8 mouse cellular contexts compared by ENCODE assay signal in genomic region chr3:132087011-132087486, GRCm38 (mm10). TPM values are rescaled to one million over a fixed set of nuclear protein-coding genes. Genes with fewer than 3 reads are reported as not detected.
DNase-seq lines count a peak whose midpoint lies in the region; ATAC-seq and TF ChIP-seq lines count a peak whose summit lies in the region.

No protein-coding gene starts in this region.

- TF ChIP-seq EP300 in heart, postnatal 0 days (IDR thresholded peaks at IDR 0.05; ENCODE audit: low read depth), result no peak

- no peaks in the 10 kb centered on the region for H3K36me3 ChIP-seq in embryonic facial prominence, embryonic 11.5 days (replicated peaks; ENCODE audit: control insufficient read depth, insufficient read depth, low read depth, low read length)
- H3K36me3 ChIP-seq in heart, postnatal 0 days (replicated peaks; ENCODE audit: control insufficient read depth, insufficient read depth, low read length), result no peaks in the 10 kb centered on the region
- H3K36me3 ChIP-seq in macrophage (ENCODE audit: inconsistent target), result no peaks in the 10 kb centered on the region

- H3K9me3 ChIP-seq in embryonic facial prominence, embryonic 11.5 days (replicated peaks; ENCODE audit: control insufficient read depth, low read length), result no peaks in the 10 kb centered on the region
- H3K9me3 ChIP-seq in heart, postnatal 0 days (replicated peaks; ENCODE audit: control insufficient read depth, low read length), result no peaks in the 10 kb centered on the region

- no peaks in the 10 kb centered on the region for H3K79me2 ChIP-seq in macrophage (ENCODE audit: inconsistent target)

- peaks cover 3% of the 10 kb centered on the region; the same call in 1 of the 2 replicates for H3K27me3 ChIP-seq in embryonic facial prominence, embryonic 11.5 days (ENCODE audit: control insufficient read depth, insufficient read depth, low read length)
- H3K27me3 ChIP-seq in heart, postnatal 0 days (ENCODE audit: control insufficient read depth, insufficient read depth, low read length), result peaks cover 34% of the 10 kb centered on the region

- no peak overlapping the region for H3K27ac ChIP-seq in embryonic facial prominence, embryonic 11.5 days (replicated peaks; ENCODE audit: low read depth, low read length)
- H3K27ac ChIP-seq in heart, postnatal 0 days (ENCODE audit: low read depth), result no peak overlapping the region
- no peak overlapping the region for H3K27ac ChIP-seq in macrophage

- peak; percentile 82 for ATAC-seq in embryonic facial prominence, embryonic 11.5 days (replicated peaks; ENCODE audit: insufficient number of reproducible peaks, low FRiP score, low TSS enrichment, low read depth)
- ATAC-seq in heart, postnatal 0 days (ENCODE audit: insufficient read depth, low read depth), result peak; percentile 59; the same call in 1 of the 2 replicates

- peak overlapping the region; percentile 91 for H3K4me2 ChIP-seq in embryonic facial prominence, embryonic 11.5 days (ENCODE audit: low read depth, low read length)
- peak overlapping the region; percentile 54 for H3K4me2 ChIP-seq in heart, postnatal 0 days (ENCODE audit: low read depth, low read length)

- H3K9ac ChIP-seq in embryonic facial prominence, embryonic 11.5 days (replicated peaks; ENCODE audit: low read length), result peak overlapping the region; percentile 56
- H3K9ac ChIP-seq in heart, postnatal 0 days (replicated peaks; ENCODE audit: low read depth, low read length), result no peak overlapping the region

- 0 out of 2 replicates have a peak, but pooled peaks have one; percentile 12 for TF ChIP-seq CTCF in heart, postnatal 0 days (IDR thresholded peaks at IDR 0.05; ENCODE audit: low read depth)

- WGBS in embryonic facial prominence, embryonic 11.5 days, result under 1% methylated on average over 21 of the region's 21 CpGs
- under 1% methylated on average over 21 of the region's 21 CpGs for WGBS in heart, postnatal 0 days
- WGBS in macrophage (ENCODE audit: missing documents), result 9% methylated on average over 21 of the region's 21 CpGs

- peaks cover 3% of the 10 kb centered on the region; the same call in 1 of the 2 replicates for H3K4me1 ChIP-seq in embryonic facial prominence, embryonic 11.5 days (ENCODE audit: control insufficient read depth, insufficient read depth, low read length)
- H3K4me1 ChIP-seq in heart, postnatal 0 days (ENCODE audit: control insufficient read depth, insufficient read depth), result peaks cover 13% of the 10 kb centered on the region; the same call in 1 of the 2 replicates

- H3K4me3 ChIP-seq in embryonic facial prominence, embryonic 11.5 days (ENCODE audit: low read depth, low read length), result peak overlapping the region; percentile 54
- H3K4me3 ChIP-seq in heart, postnatal 0 days (ENCODE audit: low read depth, low read length), result peak overlapping the region; percentile 28
- peak overlapping the region; percentile 2; the same call in 1 of the 2 replicates for H3K4me3 ChIP-seq in macrophage (ENCODE audit: inconsistent target)

- DNase-seq in cerebellum, postnatal 10 days, result peak; percentile 78 to 83
- no peak for DNase-seq in cerebellum, adult 18-20 months
- DNase-seq in embryonic facial prominence, embryonic 11.5 days (ENCODE audit: low spot score), result peak; percentile 82
- DNase-seq in heart, postnatal 0 days (ENCODE audit: low spot score), result no peak
- peak; percentile 51 to 58 for DNase-seq in layer of hippocampus, postnatal 10 days (ENCODE audit: low spot score in 2 of 2)
- peak; percentile 35 to 44 for DNase-seq in right cerebral cortex, postnatal 36 days (ENCODE audit: low spot score in 2 of 2)
- no peak for DNase-seq in ovary, postnatal 10 days (ENCODE audit: low spot score)

RNA-seq across cellular contexts. Expression of gene Dkk2, which starts 2.0 kb away (rescaled TPM):
- polyA plus RNA-seq in embryonic facial prominence, embryonic 11.5 days (2014; fragmentation: Nextera tagmentation; extraction: Ambion mirVana), result 20.0 and 22.7 TPM in 2 replicates
- 0.08 TPM in 2 replicates for total RNA-seq in heart, postnatal 0 days (2014; rRNA removed; ENCODE audit: low replicate concordance)
- polyA plus RNA-seq in heart, postnatal 0 days (2015; fragmentation: Nextera tagmentation; extraction: Ambion mirVana), result 0.40 and 0.48 TPM in 2 replicates
- total RNA-seq in layer of hippocampus, postnatal 10 days (2021), result 1 to 10 TPM in 1 of 2 experiments, under 1 TPM in 1; 0.96 to 1.0 TPM
- total RNA-seq in macrophage (2018; cell fraction: chromatin; rRNA removed), result 1 to 10 TPM in 1 of 26 experiments, under 1 TPM in 10, not detected in 15; 0.12 to 1.5 (median 0.27) TPM
- total RNA-seq in macrophage (2018; cell fraction: cytosol; rRNA removed), result 1 to 10 TPM in 1 of 26 experiments, under 1 TPM in 12, not detected in 13; 0.14 to 1.0 (median 0.58) TPM
- total RNA-seq in macrophage (2018; cell fraction: nucleus; rRNA removed), result 1 to 10 TPM in 2 of 26 experiments, under 1 TPM in 11, not detected in 13; 0.30 to 1.2 (median 0.64) TPM
- polyA plus RNA-seq in macrophage (2018), result 0.14 to 1.3 TPM (median 0.55 TPM) in 3 replicates

Comparison
In these comparisons a context has a peak if more than half of its experiments do, and no peak if none do; other contexts are left out.
1. DNase-seq: peak in cerebellum, postnatal 10 days (2 of 2), embryonic facial prominence, embryonic 11.5 days (single experiment), layer of hippocampus, postnatal 10 days (2 of 2) and right cerebral cortex, postnatal 36 days (2 of 2); none in cerebellum, adult 18-20 months (0 of 2), heart, postnatal 0 days (single experiment) and ovary, postnatal 10 days (single experiment).
2. H3K4me3 ChIP-seq: peak in every context shown above with its lines; median percentile 54 in embryonic facial prominence, embryonic 11.5 days; 28 in heart, postnatal 0 days; 2 in macrophage.